8 mouse cellular contexts compared by ENCODE assay signal in the genomic region with DNA sequence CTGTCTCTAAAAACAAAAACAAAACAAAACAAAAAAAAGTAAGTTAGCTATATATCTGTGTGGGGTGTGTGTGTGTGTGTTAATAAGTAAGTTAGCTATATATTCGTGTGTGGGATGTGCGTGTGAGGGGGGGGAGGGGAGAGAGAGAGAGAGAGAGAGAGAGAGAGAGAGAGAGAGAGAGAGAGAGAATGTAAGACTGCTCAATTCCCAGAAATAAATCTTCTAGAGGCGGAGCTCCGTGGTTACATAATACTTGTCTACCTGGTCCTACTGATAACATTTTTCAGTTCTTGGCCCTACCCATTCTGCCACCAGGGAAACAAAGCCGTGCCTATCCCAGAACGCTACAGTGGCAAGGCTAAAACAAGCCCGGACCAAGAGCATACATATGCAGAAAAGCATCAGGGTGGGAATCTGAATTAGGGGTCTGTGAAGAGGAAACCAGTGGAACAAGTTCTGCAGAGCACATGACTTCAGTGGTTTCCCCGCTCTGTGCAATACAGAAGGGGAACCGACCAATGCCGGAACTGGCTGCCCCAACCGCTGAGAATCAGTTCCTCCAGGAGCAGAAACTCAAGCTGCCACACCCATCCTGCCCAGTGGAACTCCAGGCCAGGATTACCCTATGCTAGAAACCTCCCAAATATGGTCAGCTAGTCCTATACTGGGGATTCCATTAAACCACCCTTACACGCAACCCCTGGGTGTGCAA. TPM values are rescaled to one million over a fixed set of nuclear protein-coding genes. Genes with fewer than 3 reads are reported as not detected.
DNase-seq lines count a peak whose midpoint lies in the region; ATAC-seq and TF ChIP-seq lines count a peak whose summit lies in the region.

No protein-coding gene starts in this region.

- 54% methylated on average over 12 of the region's 12 CpGs for WGBS in embryonic facial prominence, embryonic 13.5 days
- WGBS in intestine, embryonic 14.5 days: 64% methylated on average over 12 of the region's 12 CpGs
- 24% methylated on average over 12 of the region's 12 CpGs for WGBS in liver, postnatal 0 days (ENCODE audit: insufficient replicate concordance)

- peaks cover 39% of the 10 kb centered on the region for H3K4me1 ChIP-seq in embryonic facial prominence, embryonic 13.5 days
- peaks cover 20% of the 10 kb centered on the region for H3K4me1 ChIP-seq in intestine, embryonic 14.5 days (replicated peaks; ENCODE audit: control insufficient read depth, insufficient read depth, low read length)
- peaks cover 31% of the 10 kb centered on the region for H3K4me1 ChIP-seq in liver, postnatal 0 days (ENCODE audit: insufficient read depth)

- H3K4me2 ChIP-seq in embryonic facial prominence, embryonic 13.5 days: peak overlapping the region; percentile 41; the same call in 1 of the 2 replicates
- peak overlapping the region; percentile 28; the same call in 1 of the 2 replicates for H3K4me2 ChIP-seq in intestine, embryonic 14.5 days (ENCODE audit: low read length)
- H3K4me2 ChIP-seq in liver, postnatal 0 days (ENCODE audit: low read depth, low read length): peak overlapping the region; percentile 34

- H3K4me3 ChIP-seq in embryonic facial prominence, embryonic 13.5 days: no peak overlapping the region
- H3K4me3 ChIP-seq in intestine, embryonic 14.5 days (ENCODE audit: low read depth, low read length): no peak overlapping the region
- no peak overlapping the region for H3K4me3 ChIP-seq in liver, postnatal 0 days (ENCODE audit: low read depth, low read length)

- H3K9ac ChIP-seq in embryonic facial prominence, embryonic 13.5 days: 0 out of 2 replicates have a peak overlapping the region, but pooled peaks have one; percentile 17
- peak overlapping the region; percentile 13; the same call in 1 of the 2 replicates for H3K9ac ChIP-seq in intestine, embryonic 14.5 days (ENCODE audit: low read length)
- no peak overlapping the region for H3K9ac ChIP-seq in liver, postnatal 0 days (replicated peaks)

- H3K27ac ChIP-seq in embryonic facial prominence, embryonic 13.5 days: peak overlapping the region; percentile 90
- peak overlapping the region; percentile 85 for H3K27ac ChIP-seq in intestine, embryonic 14.5 days (ENCODE audit: low read depth)
- peak overlapping the region; percentile 74 for H3K27ac ChIP-seq in liver, postnatal 0 days (ENCODE audit: low read depth)

- no peak for TF ChIP-seq CTCF in liver, postnatal 0 days (IDR thresholded peaks at IDR 0.05; ENCODE audit: low read depth)

- DNase-seq in embryo, embryonic 10 days (ENCODE audit: low spot score): peak; percentile 21
- no peak for DNase-seq in embryo, embryonic 9.5 days (ENCODE audit: extremely low spot score)
- DNase-seq in intestine, embryonic 14.5 days (ENCODE audit: low spot score): peak; percentile 67
- DNase-seq in liver, postnatal 0 days: peak; percentile 75
- peak; percentile 94 for DNase-seq in splenic B cell, adult 2 months (ENCODE audit: low read depth, low spot score)
- no peak for DNase-seq in left cerebral cortex, postnatal 25 days (ENCODE audit: low spot score in 2 of 2)
- DNase-seq in frontal cortex, postnatal 10 days (ENCODE audit: low spot score in 2 of 2): no peak

- TF ChIP-seq EP300 in liver, postnatal 0 days (IDR thresholded peaks at IDR 0.05; ENCODE audit: low read depth): peak; percentile 61; the same call in 1 of the 2 replicates

- H3K9me3 ChIP-seq in embryonic facial prominence, embryonic 13.5 days: no peaks in the 10 kb centered on the region
- H3K9me3 ChIP-seq in intestine, embryonic 14.5 days (ENCODE audit: control insufficient read depth, low read length): no peaks in the 10 kb centered on the region
- no peaks in the 10 kb centered on the region for H3K9me3 ChIP-seq in liver, postnatal 0 days (ENCODE audit: low read length)

- intact Hi-C loops in left cerebral cortex, postnatal 25 days (cut with DNase I): no loop called here

- no peaks in the 10 kb centered on the region for H3K36me3 ChIP-seq in embryonic facial prominence, embryonic 13.5 days
- no peaks in the 10 kb centered on the region for H3K36me3 ChIP-seq in intestine, embryonic 14.5 days (ENCODE audit: control insufficient read depth, insufficient read depth, low read length)
- H3K36me3 ChIP-seq in liver, postnatal 0 days (replicated peaks; ENCODE audit: insufficient read depth, low read length): no peaks in the 10 kb centered on the region
- no peaks in the 10 kb centered on the region; the same call in 1 of the 2 replicates for H3K36me3 ChIP-seq in splenic B cell, adult 2 months (ENCODE audit: control insufficient read depth, insufficient read depth, low read length, poor library complexity, severe bottlenecking)

- H3K27me3 ChIP-seq in embryonic facial prominence, embryonic 13.5 days: no peaks in the 10 kb centered on the region
- H3K27me3 ChIP-seq in intestine, embryonic 14.5 days (replicated peaks; ENCODE audit: control insufficient read depth, insufficient read depth, low read length): no peaks in the 10 kb centered on the region
- no peaks in the 10 kb centered on the region for H3K27me3 ChIP-seq in liver, postnatal 0 days (ENCODE audit: insufficient read depth, low read length)
- no peaks in the 10 kb centered on the region for H3K27me3 ChIP-seq in splenic B cell, adult 2 months (ENCODE audit: control insufficient read depth, insufficient read depth, low read length, poor library complexity, severe bottlenecking)

- ATAC-seq in embryonic facial prominence, embryonic 13.5 days (ENCODE audit: insufficient number of reproducible peaks, insufficient read depth, low FRiP score, low TSS enrichment, low read depth): peak; percentile 82
- peak; percentile 88 for ATAC-seq in intestine, embryonic 14.5 days (replicated peaks; ENCODE audit: low FRiP score, low TSS enrichment, low read depth)
- peak; percentile 62 for ATAC-seq in liver, postnatal 0 days

RNA-seq across cellular contexts. Expression of a gene that starts 46.7 kb away (rescaled TPM):
- polyA plus RNA-seq in embryonic facial prominence, embryonic 13.5 days (2015; fragmentation: Nextera tagmentation; extraction: Ambion mirVana): 56.0 and 61.2 TPM in 2 replicates
- 81.7 and 82.5 TPM in 2 replicates for polyA plus RNA-seq in intestine, embryonic 14.5 days (2014; fragmentation: Nextera tagmentation; extraction: Ambion mirVana)
- polyA plus RNA-seq in liver, postnatal 0 days (2015; fragmentation: Nextera tagmentation; extraction: Ambion mirVana): 10.8 and 13.6 TPM in 2 replicates
- total RNA-seq in left cerebral cortex, postnatal 25 days (2021): 10 to 100 TPM; 20.3 to 22.0 TPM

Comparison
In these comparisons a context has a peak if more than half of its experiments do, and no peak if none do; other contexts are left out.
1. DNase-seq: peak in embryo, embryonic 10 days (single experiment), intestine, embryonic 14.5 days (single experiment), liver, postnatal 0 days (single experiment) and splenic B cell, adult 2 months (single experiment); none in embryo, embryonic 9.5 days (single experiment), left cerebral cortex, postnatal 25 days (0 of 2) and frontal cortex, postnatal 10 days (0 of 2).
2. Peak in every context shown above with its lines, with median percentiles within 50 percentile points of each other: ATAC-seq, H3K27ac ChIP-seq and H3K4me2 ChIP-seq.